11 mouse cellular contexts compared by ENCODE assay signal in genomic region chr6:117279786-117280411, GRCm38 (mm10).
A peak's percentile ranks its signal among the peaks of the same experiment; 100 is the strongest.
DNase-seq lines count a peak whose midpoint lies in the region; ATAC-seq lines count a peak whose summit lies in the region.
"Had no signal": no experiment of that assay in that cellular context is flagged by ENCODE, and none has a peak within 500 bp of the region (broad histone marks: within the 10 kb centered on the region; RNA-seq: fewer than 3 reads in every experiment).

No protein-coding gene starts in this region.

- no peak overlapping the region for H3K4me3 ChIP-seq in neural tube, embryonic 11.5 days (ENCODE audit: low read depth, low read length)
- H3K4me3 ChIP-seq in neural tube, embryonic 15.5 days (replicated peaks), result no peak overlapping the region
- H3K4me3 ChIP-seq in hindbrain, embryonic 12.5 days, result no peak overlapping the region

- H3K9me3 ChIP-seq in neural tube, embryonic 11.5 days (ENCODE audit: control insufficient read depth, low read length), result no peaks in the 10 kb centered on the region
- H3K9me3 ChIP-seq in neural tube, embryonic 15.5 days (replicated peaks), result no peaks in the 10 kb centered on the region
- no peaks in the 10 kb centered on the region for H3K9me3 ChIP-seq in hindbrain, embryonic 12.5 days (replicated peaks)

- DNase-seq in cerebellum, adult 9-11 months, result peak; percentile 10
- no peak for DNase-seq in cerebellum, adult 11 months
- peak; percentile 13 for DNase-seq in neural tube, embryonic 11.5 days (ENCODE audit: low spot score)
- DNase-seq in right cerebral cortex, postnatal 4 days, result peak; percentile 12
- DNase-seq in adrenal gland, postnatal 25 days, result no peak
- no peak for DNase-seq in left cerebral cortex, postnatal 36 days (ENCODE audit: low spot score in 2 of 2)
- DNase-seq: gastrocnemius, postnatal 25 days; lung, adult 2 months; thymus, postnatal 14 days had no signal

- no peaks in the 10 kb centered on the region for H3K36me3 ChIP-seq in neural tube, embryonic 11.5 days (ENCODE audit: control insufficient read depth, insufficient read depth, low read length)
- no peaks in the 10 kb centered on the region for H3K36me3 ChIP-seq in neural tube, embryonic 15.5 days
- no peaks in the 10 kb centered on the region for H3K36me3 ChIP-seq in hindbrain, embryonic 12.5 days

- no peaks in the 10 kb centered on the region for H3K27me3 ChIP-seq in neural tube, embryonic 11.5 days (ENCODE audit: control insufficient read depth, insufficient read depth, low read length)
- H3K27me3 ChIP-seq in neural tube, embryonic 15.5 days (replicated peaks), result no peaks in the 10 kb centered on the region
- H3K27me3 ChIP-seq in hindbrain, embryonic 12.5 days, result no peaks in the 10 kb centered on the region

- H3K27ac ChIP-seq in neural tube, embryonic 11.5 days (ENCODE audit: low read depth, low read length), result no peak overlapping the region
- no peak overlapping the region for H3K27ac ChIP-seq in neural tube, embryonic 15.5 days (replicated peaks)
- no peak overlapping the region for H3K27ac ChIP-seq in hindbrain, embryonic 12.5 days

- H3K4me1 ChIP-seq in neural tube, embryonic 11.5 days (ENCODE audit: control insufficient read depth, insufficient read depth, low read length), result no peaks in the 10 kb centered on the region
- H3K4me1 ChIP-seq in neural tube, embryonic 15.5 days, result 0 out of 2 replicates have a peak, but pooled peaks cover 4% of the 10 kb centered on the region
- H3K4me1 ChIP-seq in hindbrain, embryonic 12.5 days, result peaks cover 6% of the 10 kb centered on the region; the same call in 1 of the 2 replicates

- WGBS in neural tube, embryonic 11.5 days, result 68% methylated on average over 14 of the region's 14 CpGs
- WGBS in neural tube, embryonic 15.5 days, result 59% methylated on average over 14 of the region's 14 CpGs
- WGBS in hindbrain, embryonic 12.5 days, result 49% methylated on average over 14 of the region's 14 CpGs

- H3K4me2 ChIP-seq in neural tube, embryonic 11.5 days (ENCODE audit: low read depth), result no peak overlapping the region
- no peak overlapping the region for H3K4me2 ChIP-seq in neural tube, embryonic 15.5 days
- no peak overlapping the region for H3K4me2 ChIP-seq in hindbrain, embryonic 12.5 days (replicated peaks)

- H3K9ac ChIP-seq in neural tube, embryonic 11.5 days (ENCODE audit: low read length), result no peak overlapping the region
- H3K9ac ChIP-seq in neural tube, embryonic 15.5 days (replicated peaks), result no peak overlapping the region
- no peak overlapping the region for H3K9ac ChIP-seq in hindbrain, embryonic 12.5 days

- intact Hi-C loops in left cerebral cortex, postnatal 36 days (cut with DNase I), result no loop called here

- no peak for ATAC-seq in neural tube, embryonic 11.5 days (ENCODE audit: insufficient read depth, low FRiP score, low TSS enrichment)
- ATAC-seq in neural tube, embryonic 15.5 days (ENCODE audit: low FRiP score), result no peak
- peak; percentile 56 for ATAC-seq in hindbrain, embryonic 12.5 days (ENCODE audit: low FRiP score)

Comparison
In these comparisons a context has a peak if more than half of its experiments do, and no peak if none do; other contexts are left out.
1. DNase-seq: peak in cerebellum, adult 9-11 months (single experiment), neural tube, embryonic 11.5 days (single experiment) and right cerebral cortex, postnatal 4 days (single experiment); none in cerebellum, adult 11 months (single experiment), adrenal gland, postnatal 25 days (single experiment) and left cerebral cortex, postnatal 36 days (0 of 2).